Mouse (Mus musculus): ENCODE measurements around the gene Adcy2. TPM values are rescaled to one million over a fixed set of nuclear protein-coding genes. Genes with fewer than 3 reads are reported as not detected.

Adcy2 gene
- polyA plus RNA-seq (2012; ENCODE audit: insufficient read depth, low replicate concordance): not detected in 2 replicates

DNA sequence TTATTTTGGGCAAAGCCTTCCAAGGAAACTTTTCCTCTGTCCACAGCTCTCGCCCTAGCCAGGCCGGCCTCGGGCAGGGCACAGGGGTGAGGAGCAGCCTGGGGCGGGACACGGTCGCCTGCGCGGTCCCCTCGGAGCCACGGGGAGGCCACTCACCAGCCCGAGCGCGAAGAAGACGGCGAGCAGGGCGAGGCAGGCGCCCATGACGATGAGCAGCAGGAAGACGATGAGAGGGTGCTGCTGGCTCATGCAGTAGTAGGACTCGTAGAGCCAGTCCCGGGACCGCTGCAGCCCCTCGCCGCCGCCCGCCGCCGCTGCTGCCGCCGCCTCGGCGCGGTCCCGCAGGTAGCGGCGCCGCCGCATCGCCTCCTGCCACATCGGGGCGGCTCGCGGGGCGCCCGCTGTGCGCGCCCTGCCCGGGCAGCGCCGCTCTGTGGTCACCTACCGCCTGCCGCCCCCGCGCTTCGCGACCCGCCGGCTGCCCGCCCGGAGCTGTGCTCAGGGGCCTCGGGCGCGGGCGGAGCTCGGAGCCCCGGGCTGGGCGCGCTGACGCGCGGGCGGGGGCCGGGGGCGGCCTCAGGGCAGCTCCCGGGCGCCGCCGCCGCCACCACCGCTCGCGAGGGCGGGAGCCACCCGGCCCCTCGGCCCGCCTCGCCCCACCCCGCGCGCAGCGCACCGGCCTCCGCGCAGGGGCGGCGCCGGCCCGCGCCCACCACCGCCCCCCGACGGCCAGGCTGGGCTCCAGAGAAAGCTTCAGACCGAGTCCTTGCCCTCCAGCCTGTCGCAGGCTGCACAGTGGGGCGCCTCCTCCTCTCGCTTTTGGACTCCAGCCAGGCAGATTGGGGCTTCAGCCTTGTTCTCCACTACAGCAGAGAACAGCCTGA lies at the start of gene Adcy2:
Gene Adcy2, minus strand, starts transcription at position 624 of the 884 bp plus-strand sequence.
- TF ChIP-seq FLI1 (IDR thresholded peaks at IDR 0.05; ENCODE audit: low read length) (no peak), GATA1 (IDR thresholded peaks at IDR 0.05; ENCODE audit: borderline replicate concordance, low read length) (no peak)
- H3K4me3 ChIP-seq (replicated peaks): peak within 1 kb of the TSS; percentile 62
- H3K4me1 ChIP-seq: no peaks in the 10 kb centered on the region

DNA sequence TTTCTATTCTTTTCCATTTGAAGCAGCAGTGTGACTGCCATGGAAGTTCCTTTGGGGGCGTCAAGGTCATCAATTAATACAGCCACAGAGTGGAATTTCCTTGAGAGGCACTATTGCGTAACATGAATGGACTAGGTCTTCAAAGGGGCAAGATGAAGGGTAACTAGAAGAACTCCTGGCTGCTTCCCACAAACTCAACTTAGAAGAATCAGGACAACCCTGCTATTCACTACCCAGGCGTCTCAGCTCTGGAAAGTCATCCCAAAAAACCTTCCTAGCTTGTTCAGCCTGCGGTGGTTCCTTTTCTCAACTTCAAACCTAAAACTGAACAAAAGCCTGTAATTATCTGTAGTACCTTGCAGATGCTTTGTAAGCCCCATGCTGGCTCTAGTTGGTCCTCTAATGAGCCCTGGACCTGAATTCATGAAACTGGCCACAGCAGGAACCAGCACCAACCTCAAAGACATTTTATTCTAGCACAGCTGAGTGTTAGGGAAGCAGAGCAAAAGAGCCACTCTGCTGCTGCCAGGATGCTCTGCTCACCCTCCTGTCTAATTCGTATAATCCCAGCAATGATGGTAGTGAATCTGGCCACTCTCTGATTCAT lies 37.8 kb upstream of the Adcy2 start:
- Histone ChIP-seq H3K4me3 (replicated peaks) (no peak overlapping the region), H3K27me3 (replicated peaks) (no peaks in the 10 kb centered on the region), H3K9me3 (0 out of 2 replicates have a peak, but pooled peaks cover 12% of the 10 kb centered on the region), H3K36me3 (replicated peaks; ENCODE audit: low read length) (no peaks in the 10 kb centered on the region), H3K4me1 (no peaks in the 10 kb centered on the region)
- no peak for TF ChIP-seq FLI1 (IDR thresholded peaks at IDR 0.05; ENCODE audit: low read length)
- no peak for TF ChIP-seq GATA1 (IDR thresholded peaks at IDR 0.05; ENCODE audit: borderline replicate concordance, low read length)

More for the DNA sequence above, at the start of gene Adcy2:
- no peaks in the 10 kb centered on the region for H3K36me3 ChIP-seq (replicated peaks; ENCODE audit: low read length)
- H3K9me3 ChIP-seq: no peaks in the 10 kb centered on the region
- H3K27me3 ChIP-seq (replicated peaks): peaks cover 41% of the 10 kb centered on the region

DNA sequence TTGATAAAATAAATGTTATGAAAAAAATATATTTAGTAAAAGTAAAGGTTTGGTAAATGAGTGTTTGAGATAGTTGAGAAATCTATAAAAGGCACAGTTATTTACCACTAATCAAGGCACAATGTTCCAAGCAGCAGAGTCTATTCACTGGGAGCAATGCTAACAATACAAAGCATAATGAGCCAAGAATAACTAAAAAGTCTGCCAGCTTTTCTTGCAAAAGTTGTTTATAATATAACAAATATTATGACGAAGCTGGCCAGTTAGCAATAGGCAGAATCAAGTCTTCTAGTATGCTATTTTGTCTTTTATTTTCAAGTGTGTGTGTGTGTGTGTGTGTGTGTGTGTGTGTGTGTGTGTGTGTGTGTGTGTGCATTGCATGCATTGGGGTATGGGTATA lies 35.3 kb upstream of the Adcy2 start:
- TF ChIP-seq GATA1 (IDR thresholded peaks at IDR 0.05; ENCODE audit: borderline replicate concordance, low read length): no peak
- no peak for TF ChIP-seq FLI1 (IDR thresholded peaks at IDR 0.05; ENCODE audit: low read length)
- Histone ChIP-seq H3K36me3 (replicated peaks; ENCODE audit: low read length) (no peaks in the 10 kb centered on the region), H3K27me3 (replicated peaks) (no peaks in the 10 kb centered on the region), H3K4me3 (replicated peaks) (no peak overlapping the region), H3K4me1 (no peaks in the 10 kb centered on the region), H3K9me3 (0 out of 2 replicates have a peak, but pooled peaks cover 7% of the 10 kb centered on the region)

DNA sequence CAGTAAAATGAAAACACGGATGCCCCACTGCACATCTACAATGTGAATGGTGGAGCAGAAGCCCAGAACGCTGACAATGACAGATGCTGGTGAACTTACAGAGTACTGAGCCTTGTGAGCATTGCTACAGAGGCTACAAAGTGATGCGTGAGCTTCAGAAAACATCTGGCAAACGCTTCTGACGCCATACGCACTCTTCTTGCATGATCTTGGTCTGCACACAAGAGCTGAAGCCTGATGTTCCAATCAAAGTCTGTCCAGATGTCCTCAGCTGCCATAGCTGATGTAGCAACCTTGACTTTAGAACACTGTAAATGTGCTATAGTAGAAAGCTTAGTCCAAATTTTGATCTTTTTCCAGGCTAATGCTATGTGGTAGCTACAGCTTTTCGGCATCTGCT lies 34.2 kb upstream of the Adcy2 start:
- Histone ChIP-seq H3K27me3 (replicated peaks) (no peaks in the 10 kb centered on the region), H3K36me3 (replicated peaks; ENCODE audit: low read length) (no peaks in the 10 kb centered on the region), H3K9me3 (0 out of 2 replicates have a peak, but pooled peaks cover 10% of the 10 kb centered on the region), H3K4me1 (no peaks in the 10 kb centered on the region), H3K4me3 (replicated peaks) (no peak overlapping the region)
- no peak for TF ChIP-seq GATA1 (IDR thresholded peaks at IDR 0.05; ENCODE audit: borderline replicate concordance, low read length)
- no peak for TF ChIP-seq FLI1 (IDR thresholded peaks at IDR 0.05; ENCODE audit: low read length)

DNA sequence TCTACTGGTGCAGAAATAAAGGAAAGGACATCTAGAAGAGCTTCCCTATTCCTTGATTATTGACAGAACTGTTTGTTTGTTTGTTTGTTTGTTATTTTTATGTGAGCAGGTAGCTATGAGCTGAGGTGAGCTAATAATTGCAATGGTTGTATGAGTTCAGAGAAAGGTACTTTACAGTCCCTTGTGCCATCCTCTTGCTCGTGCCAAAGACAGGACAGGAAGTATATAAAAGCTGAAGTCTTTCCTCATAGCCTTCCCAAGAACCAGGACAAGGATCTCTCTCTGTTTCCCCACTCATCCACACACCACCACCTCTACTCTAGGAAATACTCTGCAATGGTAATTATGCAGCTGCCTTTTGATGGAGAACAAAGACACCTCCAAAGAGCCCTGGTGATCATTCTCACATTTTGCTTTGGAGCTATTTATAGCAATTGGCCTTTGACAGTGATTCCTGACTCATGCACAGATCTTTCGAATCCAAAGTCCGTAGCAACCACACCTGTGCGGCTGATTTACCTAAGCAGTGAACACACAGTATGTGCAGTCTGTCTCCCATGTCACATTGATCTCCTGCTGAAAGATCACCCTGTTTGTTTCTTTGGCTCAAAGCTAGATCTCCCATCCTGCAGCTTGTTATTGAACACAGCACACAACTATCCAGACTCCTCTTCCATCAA lies 29.9 kb upstream of the Adcy2 start:
- H3K36me3 ChIP-seq (replicated peaks; ENCODE audit: low read length): no peaks in the 10 kb centered on the region
- H3K4me3 ChIP-seq (replicated peaks): no peak overlapping the region
- 0 out of 2 replicates have a peak, but pooled peaks cover 8% of the 10 kb centered on the region for H3K9me3 ChIP-seq
- no peaks in the 10 kb centered on the region for H3K4me1 ChIP-seq
- TF ChIP-seq FLI1 (IDR thresholded peaks at IDR 0.05; ENCODE audit: low read length) (no peak), GATA1 (IDR thresholded peaks at IDR 0.05; ENCODE audit: borderline replicate concordance, low read length) (no peak)
- no peaks in the 10 kb centered on the region for H3K27me3 ChIP-seq (replicated peaks)

DNA sequence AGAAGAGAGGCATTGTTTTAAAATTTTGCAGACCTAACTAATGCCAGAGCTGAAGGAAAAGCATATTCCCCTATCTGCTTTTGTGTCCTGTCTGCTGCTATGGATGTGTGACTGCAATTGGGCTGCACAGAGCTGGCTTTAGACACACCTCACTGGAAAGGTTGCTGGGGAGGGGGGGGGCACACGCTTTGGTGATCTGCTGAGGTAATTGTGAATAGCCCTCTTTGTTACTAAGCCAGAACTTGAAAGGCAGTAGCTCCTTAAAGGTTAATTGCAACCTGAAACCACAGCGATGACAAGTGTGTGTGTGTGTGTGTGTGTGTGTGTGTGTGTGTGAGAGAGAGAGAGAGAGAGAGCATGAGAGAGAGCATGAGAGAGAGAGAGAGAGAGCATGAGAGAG lies 25.6 kb upstream of the Adcy2 start:
- no peaks in the 10 kb centered on the region for H3K27me3 ChIP-seq (replicated peaks)
- H3K9me3 ChIP-seq: peaks cover 18% of the 10 kb centered on the region
- TF ChIP-seq FLI1 (IDR thresholded peaks at IDR 0.05; ENCODE audit: low read length): no peak
- no peak for TF ChIP-seq GATA1 (IDR thresholded peaks at IDR 0.05; ENCODE audit: borderline replicate concordance, low read length)
- no peaks in the 10 kb centered on the region for H3K4me1 ChIP-seq
- no peak overlapping the region for H3K4me3 ChIP-seq (replicated peaks)
- no peaks in the 10 kb centered on the region for H3K36me3 ChIP-seq (replicated peaks; ENCODE audit: low read length)

DNA sequence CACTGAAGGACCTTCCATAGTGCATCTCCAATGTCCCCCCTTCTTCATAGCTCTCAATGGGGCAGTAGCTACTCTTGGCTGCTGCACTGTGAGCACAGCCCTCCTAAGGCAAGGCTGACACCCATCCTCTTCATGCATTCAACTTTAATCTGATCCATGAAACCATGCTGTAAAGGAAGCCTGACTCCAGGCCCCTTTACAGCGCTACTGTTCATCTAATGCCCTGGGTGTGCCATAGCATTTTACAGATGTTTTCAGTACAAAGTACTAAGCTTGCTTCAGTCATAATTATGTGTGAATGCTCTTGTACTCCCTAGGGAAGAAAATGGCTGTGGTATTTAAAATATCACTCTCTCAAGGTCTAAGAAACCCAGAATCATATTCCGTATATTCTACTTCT lies 23.9 kb upstream of the Adcy2 start:
- H3K4me3 ChIP-seq (replicated peaks): no peak overlapping the region
- H3K27me3 ChIP-seq (replicated peaks): no peaks in the 10 kb centered on the region
- no peaks in the 10 kb centered on the region for H3K36me3 ChIP-seq (replicated peaks; ENCODE audit: low read length)
- H3K9me3 ChIP-seq: peaks cover 14% of the 10 kb centered on the region
- TF ChIP-seq FLI1 (IDR thresholded peaks at IDR 0.05; ENCODE audit: low read length) (no peak), GATA1 (IDR thresholded peaks at IDR 0.05; ENCODE audit: borderline replicate concordance, low read length) (no peak)
- H3K4me1 ChIP-seq: no peaks in the 10 kb centered on the region

DNA sequence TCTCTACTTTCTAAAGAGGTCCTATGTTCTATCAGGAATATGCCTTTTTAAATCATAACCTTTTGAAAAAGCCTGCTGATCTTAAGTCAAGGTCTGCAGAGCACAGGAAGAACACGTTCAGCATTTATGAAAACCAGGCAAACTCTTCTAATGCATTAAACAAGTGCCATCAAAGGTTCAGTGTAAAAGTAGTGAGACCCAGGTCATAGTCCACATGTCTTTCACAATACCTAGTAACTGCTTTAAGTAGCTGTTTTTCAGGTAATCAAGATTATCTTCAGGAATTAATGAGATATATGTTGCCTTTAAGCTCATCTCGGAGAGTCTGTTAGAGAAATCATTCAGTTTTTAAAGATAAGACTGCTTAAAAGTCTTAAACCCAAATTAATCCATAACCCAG lies 21.2 kb upstream of the Adcy2 start:
- no peak for TF ChIP-seq GATA1 (IDR thresholded peaks at IDR 0.05; ENCODE audit: borderline replicate concordance, low read length)
- no peak for TF ChIP-seq FLI1 (IDR thresholded peaks at IDR 0.05; ENCODE audit: low read length)
- Histone ChIP-seq H3K9me3 (peaks cover 26% of the 10 kb centered on the region), H3K4me1 (no peaks in the 10 kb centered on the region)

DNA sequence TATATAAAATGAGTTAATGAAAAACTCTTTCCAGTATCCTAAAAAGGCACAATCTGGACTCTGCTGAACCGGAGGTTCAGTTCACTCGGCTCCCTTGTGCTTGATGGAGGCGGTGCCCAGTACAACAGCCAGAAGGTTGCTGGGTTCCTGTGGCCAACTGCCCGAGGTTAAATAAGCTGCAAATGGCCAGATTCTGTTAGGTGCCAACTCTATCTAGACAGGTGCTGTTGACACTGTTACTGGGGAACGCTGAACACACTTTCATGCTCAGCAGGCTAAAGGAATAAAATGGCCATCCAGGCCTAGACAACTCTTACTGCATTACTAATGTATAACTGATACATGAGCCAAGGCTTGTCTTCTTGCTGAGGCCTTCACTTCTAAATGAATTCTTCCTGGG lies 7.6 kb upstream of the Adcy2 start:
- H3K27me3 ChIP-seq (replicated peaks): no peaks in the 10 kb centered on the region
- no peak for TF ChIP-seq FLI1 (IDR thresholded peaks at IDR 0.05; ENCODE audit: low read length)
- TF ChIP-seq GATA1 (IDR thresholded peaks at IDR 0.05; ENCODE audit: borderline replicate concordance, low read length): no peak
- H3K4me3 ChIP-seq (replicated peaks): no peak overlapping the region
- H3K36me3 ChIP-seq (replicated peaks; ENCODE audit: low read length): no peaks in the 10 kb centered on the region
- no peaks in the 10 kb centered on the region for H3K4me1 ChIP-seq
- no peaks in the 10 kb centered on the region for H3K9me3 ChIP-seq

More for the DNA sequence above, 21.2 kb upstream of the Adcy2 start:
- no peaks in the 10 kb centered on the region for H3K36me3 ChIP-seq (replicated peaks; ENCODE audit: low read length)
- no peaks in the 10 kb centered on the region for H3K27me3 ChIP-seq (replicated peaks)
- H3K4me3 ChIP-seq (replicated peaks): no peak overlapping the region

Data from megakaryocyte, embryonic 14.5 days (primary cell).